Mouse (Mus musculus): ENCODE measurements around the gene Apopt1. TPM values are rescaled to one million over a fixed set of nuclear protein-coding genes. Genes with fewer than 3 reads are reported as not detected.

Apopt1 gene
- total RNA-seq, 1 experiment from 2014 or later = 71.2 TPM

DNA sequence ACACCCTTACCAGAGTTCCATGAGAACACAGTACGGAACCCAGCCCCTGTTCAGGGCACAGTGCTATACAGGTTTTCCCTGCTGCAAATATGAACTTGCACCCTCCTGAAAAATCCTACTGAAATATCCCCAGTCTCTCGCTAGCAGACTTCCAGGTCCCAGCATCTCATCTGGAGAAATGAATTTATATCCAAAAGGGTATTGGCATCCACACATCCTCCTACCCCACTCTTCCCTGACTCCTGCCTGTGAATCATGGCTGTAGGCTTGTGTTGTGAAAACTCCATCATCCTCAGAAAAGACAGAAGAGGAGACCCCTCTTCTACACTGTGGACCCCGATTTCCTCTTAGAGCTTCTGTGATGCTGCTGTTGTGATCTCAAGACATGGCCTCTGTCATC, 37.7 kb downstream of the Apopt1 start:
- DNase-seq = no peak

DNA sequence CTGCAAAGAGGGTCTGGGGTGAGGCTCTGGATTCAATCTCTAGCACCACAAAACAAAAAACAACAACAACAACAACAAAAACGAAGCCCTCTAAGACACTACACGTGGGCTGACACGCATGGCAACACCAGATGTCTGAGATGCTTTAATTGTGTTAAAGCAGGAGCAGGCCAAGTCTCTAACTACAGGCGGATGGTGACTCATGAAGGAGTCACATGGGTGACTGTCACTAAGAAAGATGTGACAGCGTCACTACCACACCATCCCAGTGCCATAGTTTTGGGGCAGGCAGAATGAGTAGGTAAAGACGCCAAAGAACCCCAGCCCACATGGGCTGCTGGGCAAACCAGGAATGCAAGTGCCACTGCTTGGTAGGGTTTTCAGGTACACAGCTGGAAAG, 39.4 kb downstream of the Apopt1 start:
- peak; percentile 24 for DNase-seq

DNA sequence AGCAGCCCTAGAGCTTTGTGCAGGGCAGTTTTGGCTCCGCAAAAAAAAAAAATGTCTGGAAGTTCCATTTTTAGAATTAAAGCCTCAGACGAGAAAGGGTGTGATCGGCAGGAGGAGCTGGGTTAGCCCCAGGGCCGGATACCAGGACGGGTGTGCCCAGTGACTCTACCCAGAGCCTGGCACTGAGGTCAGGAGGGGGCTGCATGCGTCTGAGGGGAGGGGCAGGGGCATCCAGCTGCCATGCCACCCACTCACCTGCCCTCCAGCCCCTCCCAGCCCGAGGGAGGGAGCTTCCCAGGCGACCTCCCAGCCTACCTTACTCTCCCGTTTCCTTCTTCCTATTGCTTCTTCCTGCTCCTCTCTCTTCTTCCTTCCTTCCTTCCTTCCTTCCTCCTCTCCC, 40.3 kb downstream of the Apopt1 start:
- no peak for DNase-seq

DNA sequence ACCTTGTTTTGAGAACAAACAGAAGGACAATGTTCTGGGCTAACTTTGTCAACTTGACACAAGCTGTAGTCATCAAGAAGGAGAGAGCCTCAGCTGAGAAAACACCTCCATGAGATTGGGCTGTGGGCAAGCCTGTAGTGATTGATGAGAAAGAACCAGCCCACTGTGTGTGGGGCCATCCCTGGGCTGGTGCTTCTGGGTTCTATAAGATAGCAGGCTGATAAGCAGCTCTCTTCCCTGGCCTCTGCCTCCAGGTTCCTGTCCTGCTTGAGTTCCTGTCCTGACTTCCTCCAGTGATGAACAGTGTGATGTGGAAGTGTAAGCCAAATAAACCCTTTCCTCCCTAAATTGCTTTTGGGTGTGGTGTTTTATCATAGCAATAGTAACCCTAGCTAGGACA, 41.6 kb downstream of the Apopt1 start:
- no peak for DNase-seq

DNA sequence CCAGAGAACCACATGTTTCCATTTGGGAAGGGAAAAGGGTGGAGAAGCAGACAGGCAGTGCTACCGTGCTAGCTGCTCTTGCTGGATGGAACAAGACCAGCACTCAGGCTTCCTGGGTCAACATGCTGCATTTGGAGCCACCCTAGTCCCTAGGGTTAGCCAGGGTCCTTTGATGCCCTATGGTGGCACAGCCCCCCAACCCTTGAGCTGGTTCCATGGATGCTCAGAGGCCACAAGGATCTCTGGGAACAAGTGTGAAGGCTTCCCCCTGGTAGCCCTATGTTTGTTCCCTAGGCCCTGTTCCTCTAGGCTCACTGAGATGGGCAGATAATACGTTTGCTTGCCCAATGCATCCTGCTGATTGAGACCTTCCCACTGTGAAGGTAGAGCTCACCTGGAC, 42.2 kb downstream of the Apopt1 start:
- DNase-seq = no peak

DNA sequence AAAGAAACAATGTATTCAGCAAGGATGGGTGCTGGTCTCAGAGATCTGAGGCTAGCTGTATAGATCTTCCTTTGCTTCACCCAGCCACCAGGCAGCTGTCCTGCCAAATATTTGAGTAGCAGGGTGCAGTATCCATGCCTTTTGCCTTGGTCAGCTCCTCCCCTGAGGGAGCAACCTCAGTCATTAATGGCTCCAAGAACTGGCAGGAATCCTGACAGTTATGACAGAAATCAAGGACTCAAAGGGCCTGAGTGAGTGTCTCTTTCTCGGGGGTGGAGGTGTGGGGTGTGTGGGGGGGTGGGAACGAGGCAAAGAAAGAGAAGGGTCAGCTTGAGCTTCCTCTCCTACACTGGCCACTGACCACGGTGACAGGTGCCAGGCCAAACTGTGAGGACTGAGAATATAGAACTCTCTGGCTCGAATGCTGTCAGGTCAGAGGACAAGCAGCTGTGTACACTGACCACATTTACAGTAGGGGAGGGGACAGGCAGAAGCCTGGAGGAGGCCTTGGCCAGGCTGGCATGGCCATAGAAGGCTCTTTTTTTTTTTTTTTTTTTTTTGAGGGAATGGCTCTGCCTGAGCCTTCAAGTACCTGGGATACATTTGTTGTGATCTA, 43.1 kb downstream of the Apopt1 start:
- no peak for DNase-seq

DNA sequence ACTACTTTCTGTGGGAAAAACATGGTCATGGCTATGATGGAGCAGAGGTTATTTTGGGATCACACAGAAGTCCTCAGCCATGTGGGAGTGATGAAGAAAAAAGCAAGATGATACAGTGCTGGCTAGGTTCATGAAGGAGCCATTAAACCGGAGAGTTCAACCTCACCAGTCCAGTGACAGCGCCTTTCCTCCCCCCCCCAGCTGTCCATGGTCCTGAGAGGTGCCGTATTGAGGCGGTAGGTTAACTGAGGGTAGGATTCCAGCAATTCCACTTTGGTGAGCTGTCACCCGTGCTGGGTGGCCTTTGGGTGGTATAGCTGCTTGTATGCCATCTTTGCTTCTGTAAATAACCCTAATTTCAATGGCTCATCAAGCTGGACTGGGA, 43.6 kb downstream of the Apopt1 start:
- no peak for DNase-seq

DNA sequence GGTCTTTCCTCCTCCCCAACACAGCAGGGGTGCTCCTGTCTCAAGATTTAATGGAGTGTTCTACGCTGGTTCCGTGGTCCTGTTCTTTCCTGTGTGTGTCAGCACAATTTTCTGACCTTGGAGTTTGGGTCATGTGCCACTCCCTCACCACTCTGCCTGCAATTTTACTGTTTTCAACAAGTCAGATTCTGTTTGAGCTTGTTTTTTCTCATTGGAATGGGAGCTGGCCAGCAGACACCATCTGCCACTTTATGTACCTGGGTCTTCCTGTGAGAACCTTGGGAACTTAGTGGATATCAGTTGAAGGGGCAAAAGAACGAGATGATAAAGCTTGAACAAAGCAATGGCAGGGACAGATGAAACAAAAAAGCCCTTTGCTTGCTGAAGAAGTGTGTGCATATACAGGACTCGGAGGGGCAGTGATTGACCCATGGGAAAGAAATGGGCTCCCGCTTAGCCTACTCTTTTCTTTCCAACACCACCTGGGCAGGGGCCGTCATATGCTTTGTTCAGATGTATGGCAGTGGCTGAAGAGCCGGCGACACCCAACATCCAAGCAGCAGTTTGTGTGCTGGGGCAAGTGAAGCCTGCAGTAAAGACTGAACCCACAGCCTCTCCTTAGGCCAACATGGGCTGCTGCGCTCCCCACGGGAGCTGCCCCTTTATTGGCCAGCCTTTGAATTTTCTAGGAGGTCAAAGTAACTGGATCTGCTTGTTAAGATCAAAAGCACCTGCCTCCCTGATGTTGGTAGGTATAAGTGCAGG, 44.7 kb downstream of the Apopt1 start:
- no peak for DNase-seq

DNA sequence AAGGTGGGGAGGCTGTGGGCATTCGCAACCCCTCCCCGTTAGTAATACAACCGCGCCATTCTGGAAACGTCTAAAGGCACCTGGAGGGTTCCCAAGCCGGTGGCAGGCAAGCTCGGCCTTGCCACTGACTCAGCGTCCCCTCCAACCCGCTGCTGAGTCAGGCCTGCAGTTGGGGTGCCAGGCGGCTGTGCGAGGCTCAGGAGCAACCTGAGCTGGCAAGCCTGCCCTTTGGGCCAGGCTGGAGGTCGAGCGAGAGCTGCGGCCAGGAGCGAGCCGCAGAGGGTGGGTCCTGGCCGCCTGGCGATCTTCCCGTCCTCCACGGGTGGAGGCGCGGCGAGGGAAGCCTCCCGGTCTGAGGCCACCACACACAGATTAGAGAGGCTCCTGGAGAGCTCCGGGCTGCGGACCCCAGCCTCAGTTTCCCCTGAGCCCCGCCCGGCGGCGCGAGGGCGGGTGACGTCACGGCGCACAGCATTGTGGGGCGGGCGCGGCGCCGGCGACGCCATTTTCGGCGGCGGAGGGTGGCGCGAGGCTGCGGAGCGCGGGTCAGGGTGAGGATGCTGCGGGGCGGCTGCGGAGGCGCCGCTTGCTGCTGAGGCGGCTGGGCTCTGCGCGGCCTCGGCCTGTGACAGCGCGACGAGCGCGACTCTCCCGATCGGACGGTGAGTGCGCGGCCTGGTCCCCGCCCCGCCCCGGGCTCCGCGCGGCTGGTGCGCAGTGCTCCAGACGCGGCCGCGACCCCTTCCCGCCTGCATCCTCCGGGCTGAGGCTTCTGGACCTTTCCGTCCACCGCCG, 45.5 kb downstream of the Apopt1 start, which contains the start of gene Klc1:
Klc1 (plus strand) TSS at position 469 of the 795 bp plus-strand sequence.
- peak; percentile 83 for DNase-seq

DNA sequence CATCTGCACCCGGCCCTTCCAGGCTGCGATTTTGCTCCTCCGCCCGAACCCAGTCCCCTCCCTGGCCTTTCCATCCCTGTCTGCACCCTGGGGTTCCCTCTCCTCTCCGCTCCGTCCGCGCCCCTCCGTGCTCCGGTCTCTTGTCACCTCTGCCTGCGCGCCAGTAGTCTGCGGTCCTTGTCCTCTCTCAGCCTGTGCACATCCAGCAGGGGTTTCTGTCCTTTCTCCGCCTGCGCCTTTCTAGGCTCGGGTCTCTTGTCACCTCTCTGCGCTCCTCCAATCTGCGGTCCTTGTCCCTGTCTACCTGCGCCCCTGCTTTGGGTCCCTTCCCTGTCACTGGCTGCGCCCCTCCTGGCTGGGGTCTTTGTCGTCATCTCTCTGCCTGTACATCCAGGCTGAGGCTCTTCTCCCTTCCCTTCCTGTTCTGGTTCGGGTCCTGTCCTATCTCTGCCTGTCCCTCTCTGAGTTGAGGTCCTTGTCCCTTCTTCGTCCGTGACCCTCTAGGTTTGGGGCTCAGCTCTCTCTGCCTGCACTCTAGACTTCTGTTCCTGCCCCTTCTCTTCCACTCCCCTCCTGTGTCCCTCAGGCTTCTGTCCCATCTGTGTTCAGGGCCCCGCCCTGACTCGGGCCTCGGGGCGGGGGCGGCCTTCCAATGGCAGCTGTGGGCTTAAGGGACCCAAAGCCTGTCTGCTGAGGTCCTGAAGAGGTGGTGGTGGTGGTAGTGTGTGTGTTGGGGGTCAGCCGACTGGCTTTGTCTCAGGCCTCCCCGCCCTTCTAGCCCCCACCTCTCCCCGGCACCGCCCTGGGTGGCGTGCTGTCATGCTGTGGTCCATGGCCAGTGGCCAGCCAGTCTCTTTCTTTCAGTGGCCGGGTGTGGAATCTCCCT, 46.4 kb downstream of the Apopt1 start:
- DNase-seq = peak; percentile 61

DNA sequence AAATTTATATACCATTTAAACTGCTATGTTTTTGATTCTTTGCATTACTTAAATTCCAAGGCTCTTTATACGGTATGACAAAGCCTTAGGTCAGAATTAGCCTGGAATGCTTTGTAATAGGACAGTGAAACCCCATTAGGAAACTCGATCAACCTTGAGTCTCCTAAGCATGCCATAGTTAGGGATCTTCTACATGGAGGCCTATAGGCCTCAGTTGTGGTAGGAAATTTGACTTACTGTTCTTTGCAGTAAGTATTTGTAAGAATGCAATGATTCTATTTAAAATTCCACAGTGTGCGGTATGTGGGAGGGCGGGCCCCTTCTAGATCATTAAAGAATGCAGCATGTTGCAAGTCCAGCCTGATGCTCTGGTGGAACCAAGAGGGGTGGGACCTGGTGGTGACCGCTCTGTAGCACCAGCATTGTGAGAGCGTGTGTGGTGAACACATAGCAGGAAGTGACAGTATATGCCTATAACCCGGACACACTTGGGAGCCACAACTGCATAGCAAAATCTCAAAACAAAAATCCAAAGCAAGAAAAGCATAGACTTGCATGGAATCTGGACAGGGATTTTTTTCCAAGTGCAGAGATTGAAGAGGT, 47.3 kb downstream of the Apopt1 start:
- DNase-seq = no peak

DNA sequence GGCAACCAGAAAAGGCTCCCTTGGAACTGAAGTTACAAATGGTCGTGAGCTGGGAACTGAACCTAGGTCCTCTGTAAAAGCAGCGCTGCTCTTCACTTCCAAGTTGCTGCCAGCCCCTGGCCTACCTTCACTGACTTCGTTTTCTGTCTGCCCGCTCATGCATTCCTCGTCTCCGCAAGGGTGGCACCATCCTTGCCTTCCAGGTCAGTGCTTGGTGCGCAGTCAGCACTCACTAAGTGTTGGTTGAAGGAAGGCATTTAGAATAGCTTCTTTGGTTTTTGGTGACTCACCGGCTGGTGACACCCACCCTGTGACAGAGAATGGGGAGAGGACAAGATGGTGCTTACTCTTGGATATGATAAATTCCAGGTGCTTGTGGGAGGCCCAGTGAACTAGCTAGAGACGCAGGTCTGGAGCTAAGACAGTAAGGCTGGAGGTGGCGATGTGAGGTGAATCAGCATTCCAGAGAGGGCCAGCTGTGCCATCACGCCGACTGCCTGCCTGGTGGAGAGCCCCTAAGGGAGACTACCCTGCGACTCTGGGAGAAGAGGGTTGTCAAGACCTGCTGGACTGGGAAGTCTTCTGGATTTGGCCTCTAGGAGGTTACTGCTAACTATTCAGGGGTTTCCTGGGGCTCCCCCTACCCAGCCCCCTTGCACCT, 49.7 kb downstream of the Apopt1 start:
- no peak for DNase-seq

DNA sequence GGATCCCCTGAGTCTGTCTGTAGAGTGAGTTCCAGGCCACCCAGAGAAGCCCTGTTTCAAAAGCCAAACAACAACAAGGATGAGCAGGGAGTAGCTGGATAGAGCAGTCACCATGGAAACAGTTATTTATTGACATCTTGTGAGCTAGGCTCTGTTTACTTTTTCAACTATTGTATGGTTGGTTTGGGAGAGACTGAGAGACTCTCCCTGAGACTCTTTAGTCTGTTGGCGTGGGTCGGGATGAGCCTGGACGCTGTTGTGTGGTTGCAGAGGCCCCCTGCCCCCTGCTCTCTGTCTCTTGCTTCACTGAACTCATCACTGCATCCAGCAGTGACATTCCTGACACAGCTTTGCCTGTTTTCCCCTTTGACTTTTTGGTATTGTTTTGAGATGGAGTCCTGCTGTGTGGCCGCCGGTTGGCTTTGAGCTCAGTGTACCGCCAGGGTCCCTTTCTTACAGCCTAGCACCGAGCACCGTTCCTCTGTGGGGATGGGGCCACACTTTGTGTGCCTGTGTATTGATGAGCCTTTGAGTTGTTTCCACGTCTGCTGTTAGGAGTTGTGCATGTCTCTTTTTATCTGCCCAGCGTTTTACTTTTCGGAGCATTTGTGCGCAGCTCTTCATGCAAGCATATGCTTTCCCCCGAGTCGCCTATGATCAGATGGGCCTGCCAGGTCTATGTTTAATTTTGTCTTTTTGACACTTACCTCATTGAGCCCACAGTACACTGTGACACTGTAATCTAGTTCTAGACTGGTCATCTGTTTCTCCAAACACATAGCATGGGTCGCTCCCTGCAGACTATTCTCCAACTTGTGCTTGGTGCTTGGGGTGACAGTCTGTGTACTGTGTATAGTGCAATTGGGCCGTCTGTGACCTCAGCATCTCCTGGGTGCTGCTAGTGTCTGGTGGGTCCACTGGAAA, 53.5 kb downstream of the Apopt1 start:
- DNase-seq = no peak

DNA sequence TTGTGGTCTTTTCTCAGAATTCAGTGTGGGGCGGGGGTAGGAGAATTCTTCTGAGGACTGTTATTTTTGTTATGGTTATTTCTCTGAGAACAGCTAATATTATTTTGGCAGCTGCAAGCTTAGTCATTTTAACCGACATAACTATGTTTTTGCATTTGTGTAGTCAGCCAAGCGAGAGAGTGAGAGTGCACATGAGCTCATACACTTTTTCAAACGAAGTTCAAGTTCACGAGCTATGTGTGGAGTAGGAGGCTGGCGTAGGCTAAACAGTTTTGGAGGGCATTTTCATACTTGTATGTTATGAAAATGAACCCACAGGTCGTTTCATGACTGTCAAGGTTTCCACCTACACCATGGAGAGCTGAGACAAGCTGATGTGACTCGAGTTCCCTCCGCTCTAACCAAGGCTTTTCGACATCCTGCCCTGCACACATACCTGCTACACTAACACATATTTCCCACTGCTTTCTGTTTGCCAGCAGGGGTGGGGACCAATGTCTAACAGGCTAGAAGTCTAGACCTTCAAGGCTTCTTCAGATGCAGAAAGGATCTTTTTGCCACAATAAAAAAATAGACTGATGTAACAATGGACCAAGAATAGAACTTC, 55.4 kb downstream of the Apopt1 start:
- DNase-seq = no peak

DNA sequence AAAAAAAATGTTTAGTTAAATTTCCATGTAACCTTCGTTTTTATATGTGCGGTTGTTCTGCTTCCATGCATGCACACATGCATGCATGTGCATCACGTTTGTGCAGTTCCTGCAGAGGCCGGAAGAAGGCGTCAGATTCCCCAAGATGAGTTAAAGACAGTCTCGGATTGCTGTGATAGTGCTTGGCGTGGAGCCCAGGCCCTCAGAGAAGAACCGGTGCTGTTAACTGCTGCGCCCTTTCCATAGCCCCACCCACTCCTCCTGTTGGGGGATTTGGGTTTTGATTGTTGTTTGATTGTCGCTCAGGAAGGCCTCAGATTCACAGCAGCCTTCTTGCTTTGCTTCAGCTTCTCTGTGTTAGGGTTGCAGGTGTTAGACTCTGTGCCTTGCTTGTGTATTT, 56.2 kb downstream of the Apopt1 start:
- peak; percentile 50 for DNase-seq

DNA sequence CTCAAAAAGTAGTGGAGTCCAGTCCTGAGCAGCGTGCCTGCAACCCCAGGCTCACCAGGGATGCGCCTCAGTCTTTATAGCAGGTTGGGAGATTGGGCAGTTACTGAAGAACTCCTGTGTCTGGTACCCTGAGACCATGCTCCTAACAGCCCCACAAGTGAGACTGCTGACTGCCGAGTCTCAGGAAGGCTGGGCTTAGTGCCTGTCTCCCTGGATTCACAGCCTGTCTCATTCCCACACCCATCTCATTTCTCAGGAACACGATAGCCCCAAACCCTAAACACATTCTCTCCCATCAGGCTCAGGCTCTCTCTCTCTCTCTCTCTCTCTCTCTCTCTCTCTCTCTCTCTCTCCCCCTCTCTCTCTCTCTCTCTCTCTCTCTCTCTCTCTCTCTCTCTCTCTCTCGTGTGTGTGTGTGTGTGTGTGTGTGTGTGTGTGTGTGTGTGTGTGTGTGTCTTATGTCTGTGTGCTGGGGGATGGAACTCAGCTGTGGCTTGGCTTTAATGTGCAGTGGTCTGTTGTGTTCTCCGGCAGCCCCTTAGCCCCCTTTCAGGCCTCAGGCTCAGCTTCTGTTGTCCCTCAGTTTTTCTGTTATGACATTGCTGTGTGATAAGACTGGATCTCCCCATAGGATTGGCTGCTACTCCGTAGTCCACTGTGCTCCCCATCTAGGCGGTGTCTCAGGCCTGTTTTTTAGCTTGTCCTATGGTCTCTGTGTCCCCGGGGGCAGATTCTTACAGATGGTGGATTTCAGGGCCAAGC, 56.9 kb downstream of the Apopt1 start:
- DNase-seq = no peak

DNA sequence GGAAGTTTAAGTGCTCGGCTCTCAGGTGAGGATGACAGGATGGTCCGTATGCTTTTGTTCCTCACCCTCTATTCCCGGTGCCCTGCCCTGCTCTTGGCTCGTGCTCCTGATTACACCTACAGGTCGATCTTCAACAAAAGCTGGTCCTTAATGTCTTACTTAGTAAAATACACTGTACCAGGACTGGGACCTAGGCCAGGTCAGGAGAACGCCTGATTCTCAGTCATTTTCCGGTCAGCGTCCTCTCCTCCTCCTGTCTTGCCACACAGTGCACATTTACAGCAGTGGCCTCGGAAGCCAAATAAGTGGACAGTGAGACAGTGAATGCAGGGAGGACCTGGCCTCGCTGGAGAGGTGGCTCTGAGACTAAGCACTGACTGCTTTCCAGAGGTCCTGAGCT, 57.6 kb downstream of the Apopt1 start:
- DNase-seq = no peak

DNA sequence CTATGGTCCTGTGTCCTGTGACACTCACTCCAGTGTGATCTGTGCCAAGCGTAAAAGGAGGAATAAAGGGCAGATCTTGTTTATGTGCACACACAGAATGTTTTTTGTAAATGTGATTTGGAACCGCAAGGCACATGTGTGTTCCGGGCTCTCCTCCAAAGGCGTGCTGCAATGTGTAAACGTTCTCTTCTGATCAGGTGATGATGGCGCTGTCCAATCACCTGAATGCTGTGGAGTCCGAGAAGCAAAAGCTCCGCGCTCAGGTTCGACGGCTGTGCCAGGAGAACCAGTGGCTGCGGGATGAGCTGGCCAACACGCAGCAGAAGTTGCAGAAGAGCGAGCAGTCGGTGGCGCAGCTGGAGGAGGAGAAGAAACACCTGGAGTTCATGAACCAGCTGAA, 61.1 kb downstream of the Apopt1 start:
- no peak for DNase-seq

DNA sequence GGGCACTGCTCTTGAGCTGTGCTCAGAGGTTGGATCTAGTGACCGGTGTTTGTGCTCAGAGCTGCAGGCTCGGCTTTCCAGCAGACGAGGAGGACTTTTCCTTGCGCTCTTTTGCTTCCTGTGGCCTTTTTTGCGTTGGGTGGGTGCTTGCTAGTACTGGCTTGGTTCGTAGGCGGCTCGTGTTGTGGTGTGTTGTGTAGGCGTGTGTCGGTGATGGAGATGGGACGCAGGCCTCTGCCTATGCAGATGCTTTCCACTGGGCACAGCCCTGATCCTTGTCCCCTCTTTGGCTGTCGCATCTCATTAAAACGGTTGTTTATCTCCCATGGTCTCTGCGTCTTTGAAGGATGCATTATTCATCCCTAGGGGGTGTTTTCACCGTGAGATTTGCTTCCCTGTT, 61.8 kb downstream of the Apopt1 start:
- no peak for DNase-seq

Measured in adrenal gland, postnatal 25 days (tissue).